ENCODE assay signal across 7 mouse cellular contexts in genomic region chr2:73385641-73386355, GRCm38 (mm10). TPM values are rescaled to one million over a fixed set of nuclear protein-coding genes. Genes with fewer than 3 reads are reported as not detected.
DNase-seq lines count a peak whose midpoint lies in the region; ATAC-seq and TF ChIP-seq lines count a peak whose summit lies in the region.

No protein-coding gene starts in this region.

- H3K36me3 ChIP-seq in lung, embryonic 16.5 days (ENCODE audit: control insufficient read depth, insufficient read depth, low read length) = no peaks in the 10 kb centered on the region
- H3K36me3 ChIP-seq in embryonic facial prominence, embryonic 10.5 days (replicated peaks) = no peaks in the 10 kb centered on the region
- peaks cover 4% of the 10 kb centered on the region for H3K36me3 ChIP-seq in liver, embryonic 16.5 days (ENCODE audit: control insufficient read depth, insufficient read depth)
- no peaks in the 10 kb centered on the region for H3K36me3 ChIP-seq in stomach, postnatal 0 days (ENCODE audit: control insufficient read depth, insufficient read depth, low read length)

- peak overlapping the region; percentile 99 for H3K4me2 ChIP-seq in lung, embryonic 16.5 days (ENCODE audit: low read depth, low read length)
- H3K4me2 ChIP-seq in liver, embryonic 16.5 days (ENCODE audit: low read depth, low read length) = peak overlapping the region; percentile 99
- peak overlapping the region; percentile 100 for H3K4me2 ChIP-seq in stomach, postnatal 0 days (replicated peaks; ENCODE audit: low read depth)

- H3K9ac ChIP-seq in lung, embryonic 16.5 days (ENCODE audit: low read length) = peak overlapping the region; percentile 72
- peak overlapping the region; percentile 71 for H3K9ac ChIP-seq in liver, embryonic 16.5 days (ENCODE audit: low read depth, low read length)
- peak overlapping the region; percentile 69 for H3K9ac ChIP-seq in stomach, postnatal 0 days (ENCODE audit: low read length)

- peak overlapping the region; percentile 81 for H3K4me3 ChIP-seq in lung, embryonic 16.5 days (ENCODE audit: low read length)
- H3K4me3 ChIP-seq in embryonic facial prominence, embryonic 10.5 days = peak overlapping the region; percentile 76
- peak overlapping the region; percentile 72 for H3K4me3 ChIP-seq in liver, embryonic 16.5 days (ENCODE audit: low read depth, low read length)
- peak overlapping the region; percentile 63 for H3K4me3 ChIP-seq in stomach, postnatal 0 days (ENCODE audit: low read depth, low read length)

- no peak for ATAC-seq in lung, embryonic 16.5 days (ENCODE audit: low read depth)
- ATAC-seq in hematopoietic stem cell, adult 5-6 weeks (replicated peaks in 1 of 2; ENCODE audit: insufficient read depth in 1 of 2, low FRiP score in 2 of 2, low TSS enrichment in 1 of 2, low read depth in 1 of 2, poor library complexity in 2 of 2, severe bottlenecking in 2 of 2) = peak; percentile 4 to 12; a peak in 2 of 4 replicates
- ATAC-seq in liver, embryonic 16.5 days (ENCODE audit: low read depth) = peak; percentile 1
- ATAC-seq in stomach, postnatal 0 days (ENCODE audit: low FRiP score, low TSS enrichment) = no peak

- no peak for TF ChIP-seq CTCF in stomach, postnatal 0 days (IDR thresholded peaks at IDR 0.05; ENCODE audit: low read depth)

- H3K9me3 ChIP-seq in lung, embryonic 16.5 days (ENCODE audit: control insufficient read depth, low read length) = no peaks in the 10 kb centered on the region
- no peaks in the 10 kb centered on the region for H3K9me3 ChIP-seq in embryonic facial prominence, embryonic 10.5 days
- H3K9me3 ChIP-seq in liver, embryonic 16.5 days (replicated peaks; ENCODE audit: control insufficient read depth, low read length) = no peaks in the 10 kb centered on the region
- no peaks in the 10 kb centered on the region for H3K9me3 ChIP-seq in stomach, postnatal 0 days (ENCODE audit: control insufficient read depth, low read length)

- H3K4me1 ChIP-seq in lung, embryonic 16.5 days (replicated peaks; ENCODE audit: control insufficient read depth, insufficient read depth, low read length) = 0 out of 2 replicates have a peak, but pooled peaks cover 2% of the 10 kb centered on the region
- peaks cover 6% of the 10 kb centered on the region for H3K4me1 ChIP-seq in embryonic facial prominence, embryonic 10.5 days
- peaks cover 22% of the 10 kb centered on the region for H3K4me1 ChIP-seq in liver, embryonic 16.5 days (ENCODE audit: control insufficient read depth, low read depth, low read length)
- no peaks in the 10 kb centered on the region for H3K4me1 ChIP-seq in stomach, postnatal 0 days (replicated peaks; ENCODE audit: control insufficient read depth, insufficient read depth)

- H3K27ac ChIP-seq in lung, embryonic 16.5 days (ENCODE audit: low read length) = peak overlapping the region; percentile 39
- H3K27ac ChIP-seq in embryonic facial prominence, embryonic 10.5 days (replicated peaks) = peak overlapping the region; percentile 83
- H3K27ac ChIP-seq in liver, embryonic 16.5 days (ENCODE audit: low read length) = peak overlapping the region; percentile 76
- no peak overlapping the region for H3K27ac ChIP-seq in stomach, postnatal 0 days (replicated peaks)

- H3K27me3 ChIP-seq in lung, embryonic 16.5 days (ENCODE audit: control insufficient read depth, insufficient read depth, low read depth, low read length) = no peaks in the 10 kb centered on the region
- peaks cover 18% of the 10 kb centered on the region for H3K27me3 ChIP-seq in embryonic facial prominence, embryonic 10.5 days (replicated peaks; ENCODE audit: low read depth, poor library complexity, severe bottlenecking)
- no peaks in the 10 kb centered on the region for H3K27me3 ChIP-seq in liver, embryonic 16.5 days (ENCODE audit: control insufficient read depth, insufficient read depth, low read depth, low read length)
- H3K27me3 ChIP-seq in stomach, postnatal 0 days (ENCODE audit: control insufficient read depth, insufficient read depth, low read length) = no peaks in the 10 kb centered on the region

- 1% methylated on average over 28 of the region's 29 CpGs for WGBS in lung, embryonic 16.5 days
- WGBS in embryonic facial prominence, embryonic 10.5 days = 2% methylated on average over 29 of the region's 29 CpGs
- 1% methylated on average over 29 of the region's 29 CpGs for WGBS in liver, embryonic 16.5 days (ENCODE audit: insufficient replicate concordance)
- 2% methylated on average over 29 of the region's 29 CpGs for WGBS in stomach, postnatal 0 days

- no peak for DNase-seq in lung, postnatal 25 days (ENCODE audit: low spot score)
- DNase-seq in embryonic facial prominence, embryonic 10.5 days (ENCODE audit: low spot score) = no peak
- DNase-seq in stomach, postnatal 0 days (ENCODE audit: low spot score) = no peak
- no peak for DNase-seq in left cerebral cortex, adult 11 months (ENCODE audit: low spot score)

- TF ChIP-seq EP300 in stomach, postnatal 0 days (optimal IDR thresholded peaks at IDR 0.05) = no peak

RNA-seq across cellular contexts. Expression of gene Gpr155, which starts 0.6 kb away (rescaled TPM):
- 5.6 and 6.3 TPM in 2 replicates for polyA plus RNA-seq in lung, embryonic 16.5 days (2015; fragmentation: Nextera tagmentation; extraction: Ambion mirVana)
- 2.8 and 4.3 TPM in 2 replicates for polyA plus RNA-seq in embryonic facial prominence, embryonic 10.5 days (2016; fragmentation: Nextera tagmentation; extraction: Ambion mirVana)
- total RNA-seq in hematopoietic stem cell, adult 5-6 weeks (2017) = 0.81 and 2.2 TPM in 2 replicates
- polyA plus RNA-seq in liver, embryonic 16.5 days (2015; fragmentation: Nextera tagmentation; extraction: Ambion mirVana) = 5.9 and 6.3 TPM in 2 replicates
- 11.6 and 11.8 TPM in 2 replicates for polyA plus RNA-seq in stomach, postnatal 0 days (2015; fragmentation: Nextera tagmentation; extraction: Ambion mirVana)

Comparison
In these comparisons a context has a peak if more than half of its experiments do, and no peak if none do; other contexts are left out.
1. ATAC-seq: peak in hematopoietic stem cell, adult 5-6 weeks (2 of 2) and liver, embryonic 16.5 days (single experiment); none in lung, embryonic 16.5 days (single experiment) and stomach, postnatal 0 days (single experiment).
2. Peak in every context shown above with its lines, with median percentiles within 50 percentile points of each other: H3K4me2 ChIP-seq, H3K4me3 ChIP-seq and H3K9ac ChIP-seq.